Mouse (Mus musculus): ENCODE measurements around the gene Pak6. TPM values are rescaled to one million over a fixed set of nuclear protein-coding genes. Genes with fewer than 3 reads are reported as not detected.

Pak6 gene
- polyA plus RNA-seq, 1 experiment: not detected

- no peak overlapping the region for H3K27ac ChIP-seq (replicated peaks; ENCODE audit: low read depth, low read length)
- no peak overlapping the region for H3K4me3 ChIP-seq (ENCODE audit: insufficient read depth, low read depth, low read length)
- H3K4me1 ChIP-seq (ENCODE audit: control insufficient read depth, insufficient read depth, insufficient read length, low read length): no peaks in the 10 kb centered on the region
Measured at GRCm38 (mm10) chr2:118725511-118725910, 62.4 kb downstream of the Pak6 start.

- Histone ChIP-seq H3K4me1 (ENCODE audit: control insufficient read depth, insufficient read depth, insufficient read length, low read length) (no peaks in the 10 kb centered on the region), H3K4me3 (ENCODE audit: insufficient read depth, low read depth, low read length) (no peak overlapping the region)
Measured at GRCm38 (mm10) chr2:118726873-118727272, 63.8 kb downstream of the Pak6 start.

GRCm38 (mm10) chr2:118727911-118728310, 64.8 kb downstream of the Pak6 start:
- Histone ChIP-seq H3K4me1 (ENCODE audit: control insufficient read depth, insufficient read depth, insufficient read length, low read length) (no peaks in the 10 kb centered on the region), H3K4me3 (ENCODE audit: insufficient read depth, low read depth, low read length) (peak overlapping the region; percentile 34), H3K27ac (replicated peaks; ENCODE audit: low read depth, low read length) (no peak overlapping the region)

More at GRCm38 (mm10) chr2:118726873-118727272, 63.8 kb downstream of the Pak6 start:
- H3K27ac ChIP-seq (replicated peaks; ENCODE audit: low read depth, low read length): no peak overlapping the region

- no peaks in the 10 kb centered on the region for H3K4me1 ChIP-seq (ENCODE audit: control insufficient read depth, insufficient read depth, insufficient read length, low read length)
- H3K27ac ChIP-seq (replicated peaks; ENCODE audit: low read depth, low read length): no peak within 1 kb of the TSS
- H3K4me3 ChIP-seq (ENCODE audit: insufficient read depth, low read depth, low read length): peak within 1 kb of the TSS; percentile 34
Measured at GRCm38 (mm10) chr2:118728337-118728736, 65.2 kb downstream of the Pak6 start, which contains the start of gene Plcb2. TSS of gene Plcb2 (minus strand) at chr2:118728438.

- no peak overlapping the region for H3K4me3 ChIP-seq (ENCODE audit: insufficient read depth, low read depth, low read length)
- no peak overlapping the region for H3K27ac ChIP-seq (replicated peaks; ENCODE audit: low read depth, low read length)
Measured at GRCm38 (mm10) chr2:118729194-118729593, 66.1 kb downstream of the Pak6 start.

GRCm38 (mm10) chr2:118729816-118730621, 66.9 kb downstream of the Pak6 start:
- Histone ChIP-seq H3K4me3 (ENCODE audit: insufficient read depth, low read depth, low read length) (no peak overlapping the region), H3K27ac (replicated peaks; ENCODE audit: low read depth, low read length) (no peak overlapping the region), H3K4me1 (ENCODE audit: control insufficient read depth, insufficient read depth, insufficient read length, low read length) (no peaks in the 10 kb centered on the region)

More at GRCm38 (mm10) chr2:118729194-118729593, 66.1 kb downstream of the Pak6 start:
- H3K4me1 ChIP-seq (ENCODE audit: control insufficient read depth, insufficient read depth, insufficient read length, low read length): no peaks in the 10 kb centered on the region

GRCm38 (mm10) chr2:118730622-118730915, 67.5 kb downstream of the Pak6 start:
- Histone ChIP-seq H3K4me1 (ENCODE audit: control insufficient read depth, insufficient read depth, insufficient read length, low read length) (no peaks in the 10 kb centered on the region), H3K4me3 (ENCODE audit: insufficient read depth, low read depth, low read length) (no peak overlapping the region), H3K27ac (replicated peaks; ENCODE audit: low read depth, low read length) (no peak overlapping the region)

GRCm38 (mm10) chr2:118731981-118732380, 68.9 kb downstream of the Pak6 start:
- H3K4me1 ChIP-seq (ENCODE audit: control insufficient read depth, insufficient read depth, insufficient read length, low read length): no peaks in the 10 kb centered on the region
- H3K4me3 ChIP-seq (ENCODE audit: insufficient read depth, low read depth, low read length): no peak overlapping the region
- no peak overlapping the region for H3K27ac ChIP-seq (replicated peaks; ENCODE audit: low read depth, low read length)

GRCm38 (mm10) chr2:118733341-118733740, 70.2 kb downstream of the Pak6 start:
- H3K27ac ChIP-seq (replicated peaks; ENCODE audit: low read depth, low read length): no peak overlapping the region
- no peaks in the 10 kb centered on the region for H3K4me1 ChIP-seq (ENCODE audit: control insufficient read depth, insufficient read depth, insufficient read length, low read length)
- H3K4me3 ChIP-seq (ENCODE audit: insufficient read depth, low read depth, low read length): no peak overlapping the region

- H3K4me1 ChIP-seq (ENCODE audit: control insufficient read depth, insufficient read depth, insufficient read length, low read length): peaks cover 5% of the 10 kb centered on the region; the same call in 1 of the 2 replicates
- H3K27ac ChIP-seq (replicated peaks; ENCODE audit: low read depth, low read length): no peak overlapping the region
- H3K4me3 ChIP-seq (ENCODE audit: insufficient read depth, low read depth, low read length): no peak overlapping the region
Measured at GRCm38 (mm10) chr2:118740341-118740740, 77.2 kb downstream of the Pak6 start.

GRCm38 (mm10) chr2:118741183-118741582, 78.1 kb downstream of the Pak6 start:
- Histone ChIP-seq H3K4me1 (ENCODE audit: control insufficient read depth, insufficient read depth, insufficient read length, low read length) (peaks cover 5% of the 10 kb centered on the region; the same call in 1 of the 2 replicates), H3K27ac (replicated peaks; ENCODE audit: low read depth, low read length) (no peak overlapping the region), H3K4me3 (ENCODE audit: insufficient read depth, low read depth, low read length) (no peak overlapping the region)

GRCm38 (mm10) chr2:118743261-118743943, 80.3 kb downstream of the Pak6 start:
- H3K4me1 ChIP-seq (ENCODE audit: control insufficient read depth, insufficient read depth, insufficient read length, low read length): peaks cover 5% of the 10 kb centered on the region; the same call in 1 of the 2 replicates
- H3K4me3 ChIP-seq (ENCODE audit: insufficient read depth, low read depth, low read length): no peak overlapping the region
- H3K27ac ChIP-seq (replicated peaks; ENCODE audit: low read depth, low read length): no peak overlapping the region

- Histone ChIP-seq H3K27ac (replicated peaks; ENCODE audit: low read depth, low read length) (peak overlapping the region; percentile 43), H3K4me3 (ENCODE audit: insufficient read depth, low read depth, low read length) (peak overlapping the region; percentile 95; the same call in 1 of the 2 replicates), H3K4me1 (ENCODE audit: control insufficient read depth, insufficient read depth, insufficient read length, low read length) (peaks cover 5% of the 10 kb centered on the region; the same call in 1 of the 2 replicates)
Measured at GRCm38 (mm10) chr2:118744621-118745020, 81.5 kb downstream of the Pak6 start.

- H3K4me1 ChIP-seq (ENCODE audit: control insufficient read depth, insufficient read depth, insufficient read length, low read length): peaks cover 5% of the 10 kb centered on the region; the same call in 1 of the 2 replicates
- H3K27ac ChIP-seq (replicated peaks; ENCODE audit: low read depth, low read length): peak within 1 kb of the TSS; percentile 65
- H3K4me3 ChIP-seq (ENCODE audit: insufficient read depth, low read depth, low read length): peak within 1 kb of the TSS; percentile 95
Measured at GRCm38 (mm10) chr2:118745232-118745884, 82.3 kb downstream of the Pak6 start, which contains the start of gene Inafm2. TSS of gene Inafm2 (plus strand) at chr2:118745758.
